Mouse (Mus musculus): ENCODE data around the gene Leng9. TPM values are rescaled to one million over a fixed set of nuclear protein-coding genes. Genes with fewer than 3 reads are reported as not detected.

Gene Leng9
- polyA plus RNA-seq, 1 experiment, result 3.6 TPM

- Histone ChIP-seq H3K27ac (replicated peaks; ENCODE audit: low read depth, low read length) (no peak overlapping the region), H3K4me3 (ENCODE audit: insufficient read depth, low read depth, low read length) (peak overlapping the region; percentile 89), H3K4me1 (ENCODE audit: control insufficient read depth, insufficient read depth, insufficient read length, low read length) (peaks cover 2% of the 10 kb centered on the region; the same call in 1 of the 2 replicates)
Measured at GRCm38 (mm10) chr7:4137746-4138145, 12.4 kb downstream of the Leng9 start.

- H3K27ac ChIP-seq (replicated peaks; ENCODE audit: low read depth, low read length), result peak within 1 kb of the TSS; percentile 99
- peaks cover 2% of the 10 kb centered on the region; the same call in 1 of the 2 replicates for H3K4me1 ChIP-seq (ENCODE audit: control insufficient read depth, insufficient read depth, insufficient read length, low read length)
- H3K4me3 ChIP-seq (ENCODE audit: insufficient read depth, low read depth, low read length), result peak within 1 kb of the TSS; percentile 89
Measured at GRCm38 (mm10) chr7:4136771-4137531, 13.2 kb downstream of the Leng9 start, which contains the start of gene Leng8. Gene Leng8, plus strand, starts transcription at chr7:4137039.

- Histone ChIP-seq H3K4me3 (ENCODE audit: insufficient read depth, low read depth, low read length) (peak overlapping the region; percentile 60), H3K4me1 (ENCODE audit: control insufficient read depth, insufficient read depth, insufficient read length, low read length) (peaks cover 2% of the 10 kb centered on the region; the same call in 1 of the 2 replicates), H3K27ac (replicated peaks; ENCODE audit: low read depth, low read length) (peak overlapping the region; percentile 35; the same call in 1 of the 2 replicates)
Measured at GRCm38 (mm10) chr7:4136404-4136770, 13.8 kb downstream of the Leng9 start.

DNA sequence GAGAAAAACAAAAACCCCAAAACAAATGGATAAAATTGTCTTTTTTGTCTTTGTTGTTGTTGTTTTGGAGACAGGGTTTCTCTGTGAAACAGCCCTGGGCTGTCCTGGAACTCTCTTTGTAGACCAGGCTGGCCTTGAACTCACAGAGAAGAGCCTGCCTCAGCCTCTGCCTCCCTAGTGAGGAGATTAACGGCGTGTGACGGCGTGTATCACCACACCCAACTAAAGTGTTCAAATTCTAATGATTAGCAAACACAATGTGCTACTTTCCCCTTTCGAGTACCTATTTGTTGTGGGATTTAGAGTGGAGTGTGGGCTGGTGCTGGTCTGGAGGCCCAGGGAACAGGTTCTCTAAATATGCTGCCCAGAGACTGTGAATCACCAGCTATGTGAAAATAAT is 15.3 kb downstream of the Leng9 start:
- H3K4me1 ChIP-seq (ENCODE audit: control insufficient read depth, insufficient read depth, insufficient read length, low read length), result peaks cover 2% of the 10 kb centered on the region; the same call in 1 of the 2 replicates
- H3K4me3 ChIP-seq (ENCODE audit: insufficient read depth, low read depth, low read length), result no peak overlapping the region

GRCm38 (mm10) chr7:4132998-4133397 is 17.2 kb downstream of the Leng9 start:
- H3K4me1 ChIP-seq (ENCODE audit: control insufficient read depth, insufficient read depth, insufficient read length, low read length), result peaks cover 2% of the 10 kb centered on the region; the same call in 1 of the 2 replicates
- no peak overlapping the region for H3K27ac ChIP-seq (replicated peaks; ENCODE audit: low read depth, low read length)
- no peak overlapping the region for H3K4me3 ChIP-seq (ENCODE audit: insufficient read depth, low read depth, low read length)

More for the DNA sequence above, 15.3 kb downstream of the Leng9 start:
- no peak overlapping the region for H3K27ac ChIP-seq (replicated peaks; ENCODE audit: low read depth, low read length)

GRCm38 (mm10) chr7:4132581-4132980 is 17.6 kb downstream of the Leng9 start:
- Histone ChIP-seq H3K27ac (replicated peaks; ENCODE audit: low read depth, low read length) (no peak overlapping the region), H3K4me3 (ENCODE audit: insufficient read depth, low read depth, low read length) (no peak overlapping the region), H3K4me1 (ENCODE audit: control insufficient read depth, insufficient read depth, insufficient read length, low read length) (no peaks in the 10 kb centered on the region)

DNA sequence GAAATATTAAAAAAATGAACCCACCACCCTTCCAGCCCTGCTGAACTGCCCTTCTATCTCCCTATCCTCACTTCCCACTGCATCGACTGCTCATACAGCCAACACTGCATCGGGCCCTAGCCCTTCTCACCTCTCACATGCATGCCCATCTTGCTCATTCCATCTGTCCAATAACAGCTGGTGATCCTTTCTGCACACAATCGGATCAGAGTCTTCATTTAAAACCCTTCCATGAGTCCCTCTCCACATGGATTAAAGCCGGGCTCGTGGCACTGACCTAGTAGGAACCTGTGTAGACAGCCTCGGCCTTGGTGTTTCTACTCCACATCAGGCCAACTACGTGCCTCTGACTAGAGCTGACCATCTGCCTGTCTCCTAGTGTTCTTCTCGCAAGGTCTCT is 18.2 kb downstream of the Leng9 start:
- Histone ChIP-seq H3K4me1 (ENCODE audit: control insufficient read depth, insufficient read depth, insufficient read length, low read length) (no peaks in the 10 kb centered on the region), H3K27ac (replicated peaks; ENCODE audit: low read depth, low read length) (no peak overlapping the region), H3K4me3 (ENCODE audit: insufficient read depth, low read depth, low read length) (no peak overlapping the region)

DNA sequence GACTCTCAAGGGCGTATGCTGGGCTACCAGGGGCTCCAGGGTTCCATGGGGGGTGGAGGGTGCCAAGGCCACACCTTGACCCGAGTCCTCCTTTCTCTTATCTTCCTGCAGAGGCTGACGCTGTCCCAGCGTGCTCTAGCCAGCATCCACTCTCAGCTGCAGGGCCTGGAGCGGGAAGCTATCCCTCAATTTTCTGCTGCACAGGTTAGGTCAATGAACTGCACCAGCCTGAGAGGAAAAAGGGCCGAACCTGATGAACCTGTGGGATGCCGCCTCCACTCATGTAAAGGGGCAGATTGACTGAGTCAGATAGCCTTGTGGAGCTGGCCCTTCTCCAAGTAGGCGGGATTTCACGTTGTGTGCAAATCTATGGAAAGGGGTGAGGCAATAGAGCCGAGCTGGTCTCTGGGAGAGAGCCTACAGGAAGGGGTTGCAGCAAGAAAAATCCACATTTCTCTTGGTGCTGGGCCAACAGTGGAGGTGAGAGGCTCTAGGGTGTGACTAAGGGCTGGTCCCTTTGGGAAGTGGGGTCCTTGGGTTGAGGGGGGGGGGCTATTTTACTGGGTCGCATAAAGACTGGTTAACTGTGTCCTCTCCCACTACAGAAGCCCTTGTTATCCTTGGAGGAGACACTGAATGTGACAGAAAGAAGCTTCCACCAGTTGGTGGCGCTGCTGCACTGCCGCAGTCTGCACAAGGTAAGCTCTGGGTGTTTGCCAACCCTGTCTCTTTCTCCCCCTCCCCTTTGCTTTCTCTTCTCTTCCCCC is 19.3 kb downstream of the Leng9 start:
- Histone ChIP-seq H3K4me3 (ENCODE audit: insufficient read depth, low read depth, low read length) (no peak overlapping the region), H3K27ac (replicated peaks; ENCODE audit: low read depth, low read length) (no peak overlapping the region), H3K4me1 (ENCODE audit: control insufficient read depth, insufficient read depth, insufficient read length, low read length) (no peaks in the 10 kb centered on the region; the same call in 1 of the 2 replicates)

GRCm38 (mm10) chr7:4128860-4129259 is 21.3 kb downstream of the Leng9 start:
- Histone ChIP-seq H3K4me3 (ENCODE audit: insufficient read depth, low read depth, low read length) (no peak overlapping the region), H3K4me1 (ENCODE audit: control insufficient read depth, insufficient read depth, insufficient read length, low read length) (no peaks in the 10 kb centered on the region; the same call in 1 of the 2 replicates), H3K27ac (replicated peaks; ENCODE audit: low read depth, low read length) (peak overlapping the region; percentile 73)

DNA sequence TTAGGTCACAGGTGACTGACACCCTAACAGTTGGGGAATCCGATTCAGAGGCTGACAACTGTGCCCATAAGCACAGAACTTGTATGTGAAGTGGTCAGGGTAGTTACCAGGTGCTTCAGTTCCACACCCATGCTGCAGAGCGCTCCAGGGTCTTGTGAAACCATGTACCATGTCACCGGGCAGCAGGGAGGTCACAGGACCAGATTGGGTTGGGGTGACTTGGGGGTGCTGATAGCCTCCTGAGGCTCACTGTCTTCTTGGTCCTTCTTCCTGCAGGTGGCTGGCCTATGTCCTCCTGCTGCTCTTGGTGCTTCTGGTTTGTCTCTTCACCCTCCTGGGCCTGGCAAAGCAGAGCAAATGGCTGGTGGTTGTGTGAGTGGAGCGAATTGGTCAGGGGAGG is 22.3 kb downstream of the Leng9 start:
- H3K27ac ChIP-seq (replicated peaks; ENCODE audit: low read depth, low read length), result no peak overlapping the region
- H3K4me3 ChIP-seq (ENCODE audit: insufficient read depth, low read depth, low read length), result no peak overlapping the region
- no peaks in the 10 kb centered on the region; the same call in 1 of the 2 replicates for H3K4me1 ChIP-seq (ENCODE audit: control insufficient read depth, insufficient read depth, insufficient read length, low read length)

GRCm38 (mm10) chr7:4126992-4127785 is 23.0 kb downstream of the Leng9 start:
- no peak overlapping the region for H3K4me3 ChIP-seq (ENCODE audit: insufficient read depth, low read depth, low read length)
- no peaks in the 10 kb centered on the region; the same call in 1 of the 2 replicates for H3K4me1 ChIP-seq (ENCODE audit: control insufficient read depth, insufficient read depth, insufficient read length, low read length)
- H3K27ac ChIP-seq (replicated peaks; ENCODE audit: low read depth, low read length), result no peak overlapping the region

DNA sequence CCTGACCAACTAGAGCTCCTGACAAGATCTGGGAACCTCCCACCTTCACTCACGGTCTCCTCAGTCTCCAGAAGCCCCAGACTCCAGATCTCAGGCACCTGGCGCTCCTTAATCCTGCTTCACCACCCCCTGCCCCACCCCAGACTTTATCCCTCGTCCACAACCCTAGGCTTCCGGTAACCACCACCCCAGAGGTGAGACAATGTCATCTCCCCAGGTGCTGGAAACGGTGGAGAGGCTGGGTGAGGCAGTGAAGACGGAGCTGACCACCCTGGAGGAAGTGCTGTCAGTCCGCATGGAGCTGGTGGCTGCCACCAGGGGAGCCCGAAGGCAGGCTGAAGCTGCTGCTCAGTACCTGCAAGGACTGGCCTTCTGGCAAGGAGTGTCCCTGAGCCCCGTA is 24.9 kb downstream of the Leng9 start:
- Histone ChIP-seq H3K27ac (replicated peaks; ENCODE audit: low read depth, low read length) (no peak overlapping the region), H3K4me3 (ENCODE audit: insufficient read depth, low read depth, low read length) (no peak overlapping the region), H3K4me1 (ENCODE audit: control insufficient read depth, insufficient read depth, insufficient read length, low read length) (no peaks in the 10 kb centered on the region; the same call in 1 of the 2 replicates)

DNA sequence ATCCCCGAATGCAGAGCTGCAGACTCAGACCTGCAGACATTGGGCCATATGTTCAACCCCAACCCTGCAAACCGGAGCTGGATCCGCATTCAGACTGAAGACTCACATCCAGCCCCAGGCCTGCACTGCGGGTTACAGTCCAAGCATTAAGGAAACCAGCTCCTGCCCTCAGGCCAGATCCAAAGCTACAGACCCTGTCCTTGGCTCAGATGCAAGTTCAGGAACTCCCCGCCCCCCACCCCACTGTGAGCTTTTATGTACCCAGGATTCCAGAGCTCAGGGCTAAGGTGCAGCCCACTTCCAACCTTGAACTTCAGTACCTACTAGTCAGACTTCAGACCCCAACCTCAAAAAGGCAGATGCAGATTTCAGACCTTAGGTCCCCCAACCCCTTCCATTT is 25.3 kb downstream of the Leng9 start:
- Histone ChIP-seq H3K4me3 (ENCODE audit: insufficient read depth, low read depth, low read length) (no peak overlapping the region), H3K27ac (replicated peaks; ENCODE audit: low read depth, low read length) (no peak overlapping the region)

GRCm38 (mm10) chr7:4124315-4124759 is 25.8 kb downstream of the Leng9 start:
- Histone ChIP-seq H3K4me3 (ENCODE audit: insufficient read depth, low read depth, low read length) (no peak overlapping the region), H3K4me1 (ENCODE audit: control insufficient read depth, insufficient read depth, insufficient read length, low read length) (no peaks in the 10 kb centered on the region; the same call in 1 of the 2 replicates), H3K27ac (replicated peaks; ENCODE audit: low read depth, low read length) (no peak overlapping the region)

More for the DNA sequence above, 25.3 kb downstream of the Leng9 start:
- no peaks in the 10 kb centered on the region; the same call in 1 of the 2 replicates for H3K4me1 ChIP-seq (ENCODE audit: control insufficient read depth, insufficient read depth, insufficient read length, low read length)

- H3K4me3 ChIP-seq (ENCODE audit: insufficient read depth, low read depth, low read length), result no peak overlapping the region
- H3K4me1 ChIP-seq (ENCODE audit: control insufficient read depth, insufficient read depth, insufficient read length, low read length), result no peaks in the 10 kb centered on the region; the same call in 1 of the 2 replicates
Measured at GRCm38 (mm10) chr7:4123732-4124131, 26.4 kb downstream of the Leng9 start.

More at GRCm38 (mm10) chr7:4123732-4124131, 26.4 kb downstream of the Leng9 start:
- no peak overlapping the region for H3K27ac ChIP-seq (replicated peaks; ENCODE audit: low read depth, low read length)
